Mouse (Mus musculus): Measurements from ENCODE around the gene 4930568D16Rik.

4930568D16Rik gene

DNA sequence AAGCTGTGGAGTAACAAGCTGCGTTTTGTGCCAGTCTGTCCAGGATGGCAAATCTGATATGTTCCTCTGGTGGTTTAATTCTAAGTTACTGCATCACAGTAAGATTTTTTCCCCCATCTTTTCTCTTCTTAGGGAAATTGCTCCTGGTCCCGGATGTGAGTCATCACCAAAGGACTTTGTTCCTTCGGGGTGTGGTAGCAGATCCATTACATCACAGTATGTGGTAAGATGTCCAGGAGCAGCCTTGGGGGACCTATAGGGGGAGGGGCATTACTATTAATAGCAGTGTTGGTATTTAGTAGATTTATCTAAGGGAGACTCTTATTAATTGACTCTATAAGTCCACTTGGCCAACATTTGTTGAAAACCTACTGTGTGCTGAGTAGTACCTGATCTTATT is 24.9 kb downstream of the 4930568D16Rik start:
- no peak for DNase-seq (ENCODE audit: low read depth, low spot score)

DNA sequence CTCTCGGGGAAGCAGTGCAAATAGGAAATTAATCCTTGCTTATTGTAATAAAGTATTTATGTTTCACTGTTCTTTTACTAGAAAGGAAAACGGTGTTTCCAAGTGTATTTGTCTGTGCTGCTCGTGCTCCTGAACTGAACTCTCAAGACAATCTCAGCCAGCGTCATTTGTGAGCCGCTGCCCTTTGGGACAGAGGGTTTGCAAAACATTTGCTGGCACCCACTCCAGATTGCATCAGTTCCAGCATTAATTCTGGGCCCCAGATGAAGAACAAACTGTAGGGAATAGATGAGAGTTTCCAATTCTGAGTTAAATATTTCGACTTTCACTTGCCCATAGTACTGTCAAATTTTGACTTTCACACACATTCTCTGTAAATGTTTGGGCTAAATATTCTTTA is 28.8 kb downstream of the 4930568D16Rik start:
- DNase-seq (ENCODE audit: low read depth, low spot score), result no peak

DNA sequence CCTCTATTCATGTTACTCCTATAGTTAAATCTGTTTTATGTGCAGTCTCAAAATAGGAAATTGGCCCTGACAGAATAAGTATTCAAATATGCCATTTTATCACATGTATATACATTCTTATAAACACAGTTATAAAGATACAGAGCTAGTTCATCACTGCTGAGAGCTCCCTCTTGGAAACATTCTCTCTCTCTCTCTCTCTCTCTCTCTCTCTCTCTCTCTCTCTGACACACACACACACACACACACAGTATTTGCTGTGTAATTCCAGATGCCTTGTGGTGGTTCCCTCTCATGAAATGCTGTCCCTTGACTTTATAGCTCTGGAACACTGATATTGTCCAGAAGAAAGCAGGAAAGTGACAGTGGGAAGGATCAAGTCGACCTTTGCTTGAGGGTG is 29.5 kb downstream of the 4930568D16Rik start:
- DNase-seq (ENCODE audit: low read depth, low spot score), result no peak

DNA sequence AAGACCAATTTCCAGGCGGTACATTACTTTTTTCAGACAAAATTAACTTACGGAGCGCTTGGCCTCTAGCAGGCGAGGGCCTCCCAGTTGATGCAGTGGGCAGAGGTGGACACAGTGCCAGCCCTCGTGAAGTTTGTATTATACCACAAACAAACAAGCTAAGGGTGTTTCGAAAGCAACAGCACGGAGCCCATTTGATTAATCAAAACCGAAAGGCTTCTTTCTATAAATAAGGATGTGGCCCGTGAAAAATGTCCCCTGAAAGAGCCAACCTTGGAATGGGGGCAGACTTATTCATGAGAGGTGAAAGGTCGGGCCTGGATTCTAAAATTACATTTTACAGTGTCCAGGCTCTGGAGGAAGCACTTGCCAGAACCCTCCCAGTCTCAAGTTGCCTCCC is 30.1 kb downstream of the 4930568D16Rik start:
- DNase-seq (ENCODE audit: low read depth, low spot score), result no peak

DNA sequence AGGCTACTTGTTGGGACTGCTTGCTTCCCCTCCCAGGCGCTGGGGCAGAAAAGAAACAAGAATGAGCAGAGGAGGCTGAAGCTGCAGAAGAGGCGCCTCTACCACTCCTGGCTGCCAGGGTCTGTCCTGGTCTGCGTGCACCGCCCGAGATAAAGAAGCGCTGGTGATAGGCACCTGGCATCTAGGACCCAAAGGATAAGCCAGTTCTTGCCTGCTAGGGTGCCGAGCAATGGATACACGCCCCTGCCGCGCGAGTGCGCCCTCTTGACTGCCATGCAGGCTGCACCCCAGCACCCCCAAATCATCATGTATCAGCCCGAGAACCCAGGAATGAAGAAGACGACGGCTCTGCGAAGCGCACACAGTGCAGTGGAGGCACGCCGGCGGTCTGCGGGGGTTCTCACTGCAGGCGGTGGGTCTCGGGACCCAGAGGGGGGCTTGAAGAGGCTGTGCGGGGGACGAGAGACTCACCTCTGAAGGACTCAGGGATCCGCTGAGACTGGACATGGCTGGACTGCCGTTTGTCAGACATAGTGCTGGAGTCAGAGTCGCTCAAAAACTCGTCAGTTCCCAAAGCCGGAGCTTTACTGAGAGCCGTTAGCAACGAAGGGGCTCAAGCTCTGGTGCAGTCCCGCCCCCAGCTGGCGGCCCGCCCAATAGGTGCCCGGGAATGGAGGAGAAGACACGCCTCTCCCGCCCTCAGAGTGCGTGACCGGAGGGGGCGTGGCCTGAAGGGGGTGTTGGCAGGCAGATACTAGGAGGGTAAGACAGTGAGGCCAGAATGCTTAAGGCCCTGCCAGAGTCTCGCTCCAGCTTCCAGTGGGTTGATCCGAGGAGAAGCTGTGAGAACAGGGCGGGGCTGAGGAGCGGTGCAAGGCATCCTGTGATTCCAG is 30.9 kb downstream of the 4930568D16Rik start, which contains the start of gene Stom:
Gene Stom, minus strand, starts transcription at position 589 of the 893 bp plus-strand sequence.
- DNase-seq (ENCODE audit: low read depth, low spot score), result peak; percentile 96

DNA sequence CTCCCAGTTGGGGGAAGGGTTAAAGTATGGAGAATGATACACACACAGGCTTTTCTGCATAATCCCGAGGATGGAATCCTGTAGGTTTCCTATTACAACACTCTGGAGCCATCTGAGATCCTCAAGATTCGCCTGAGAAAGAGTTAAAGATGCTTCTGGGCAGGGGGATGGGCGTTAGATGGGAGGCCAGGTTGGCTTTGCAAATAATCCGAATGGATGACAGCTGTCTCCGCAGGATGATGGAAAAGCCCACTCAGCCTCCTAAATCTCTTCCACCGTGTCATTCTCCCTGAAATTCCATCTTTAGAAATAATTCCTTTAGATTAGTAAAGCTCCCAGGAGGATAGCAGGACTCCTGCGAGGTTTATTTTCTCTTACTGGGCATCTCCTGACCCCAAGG is 31.9 kb downstream of the 4930568D16Rik start:
- no peak for DNase-seq (ENCODE audit: low read depth, low spot score)

DNA sequence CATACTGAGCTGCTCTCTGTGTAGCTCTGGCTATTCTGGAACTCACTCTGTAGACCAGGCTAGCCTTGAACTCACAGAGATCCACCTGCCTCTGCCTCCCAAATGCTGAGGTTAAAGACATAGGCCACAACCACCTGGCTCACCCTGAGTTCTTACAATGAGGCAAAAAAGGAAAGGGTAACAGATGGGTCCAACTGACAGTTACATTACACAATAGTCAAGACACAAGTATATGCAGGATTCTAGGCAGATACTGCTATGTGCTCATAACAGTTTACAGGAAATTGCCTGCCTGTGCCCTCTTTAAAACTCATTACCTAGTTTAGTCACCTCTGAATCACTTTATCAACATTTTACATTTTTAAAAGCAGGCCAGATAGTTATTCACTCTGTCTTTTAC is 33.9 kb downstream of the 4930568D16Rik start:
- no peak for DNase-seq (ENCODE audit: low read depth, low spot score)

DNA sequence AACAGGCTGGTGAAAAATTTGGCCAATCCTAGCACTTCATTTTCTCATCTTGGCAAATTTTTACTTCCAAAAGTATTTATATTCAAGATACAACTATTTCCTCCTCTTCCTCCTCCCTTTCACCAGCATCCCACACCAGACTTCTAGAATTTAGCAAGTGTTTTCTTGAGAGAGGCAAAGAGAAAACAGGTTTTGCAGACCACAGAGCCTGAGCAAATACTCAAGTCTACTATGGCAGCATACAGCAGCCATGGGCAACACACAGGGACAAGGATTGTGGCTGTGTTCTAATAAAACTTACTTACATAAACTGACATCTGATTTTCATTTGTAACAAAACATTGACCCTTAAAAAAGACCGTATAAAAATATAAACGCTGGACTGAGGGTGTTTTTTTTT is 36.3 kb downstream of the 4930568D16Rik start:
- no peak for DNase-seq (ENCODE audit: low read depth, low spot score)

DNA sequence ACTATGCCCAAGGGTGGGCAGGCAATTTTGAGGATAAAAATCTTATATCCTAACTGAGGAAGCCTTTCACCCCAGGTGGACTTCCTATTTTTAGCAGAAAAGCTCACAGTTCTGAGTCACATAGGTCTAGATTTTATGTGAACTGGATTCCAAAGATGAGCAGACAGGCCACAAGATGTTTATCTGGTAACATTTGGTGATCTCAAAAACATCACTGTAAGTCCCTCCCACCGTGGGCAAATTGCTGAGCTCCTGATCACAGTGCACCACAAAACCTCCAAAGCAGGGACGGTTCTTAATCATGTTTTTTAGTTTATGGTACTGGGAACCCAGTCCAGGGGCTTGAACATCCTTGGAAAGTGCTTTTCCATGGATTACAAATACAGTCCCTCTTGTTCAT is 38.5 kb downstream of the 4930568D16Rik start:
- no peak for DNase-seq (ENCODE audit: low read depth, low spot score)

DNA sequence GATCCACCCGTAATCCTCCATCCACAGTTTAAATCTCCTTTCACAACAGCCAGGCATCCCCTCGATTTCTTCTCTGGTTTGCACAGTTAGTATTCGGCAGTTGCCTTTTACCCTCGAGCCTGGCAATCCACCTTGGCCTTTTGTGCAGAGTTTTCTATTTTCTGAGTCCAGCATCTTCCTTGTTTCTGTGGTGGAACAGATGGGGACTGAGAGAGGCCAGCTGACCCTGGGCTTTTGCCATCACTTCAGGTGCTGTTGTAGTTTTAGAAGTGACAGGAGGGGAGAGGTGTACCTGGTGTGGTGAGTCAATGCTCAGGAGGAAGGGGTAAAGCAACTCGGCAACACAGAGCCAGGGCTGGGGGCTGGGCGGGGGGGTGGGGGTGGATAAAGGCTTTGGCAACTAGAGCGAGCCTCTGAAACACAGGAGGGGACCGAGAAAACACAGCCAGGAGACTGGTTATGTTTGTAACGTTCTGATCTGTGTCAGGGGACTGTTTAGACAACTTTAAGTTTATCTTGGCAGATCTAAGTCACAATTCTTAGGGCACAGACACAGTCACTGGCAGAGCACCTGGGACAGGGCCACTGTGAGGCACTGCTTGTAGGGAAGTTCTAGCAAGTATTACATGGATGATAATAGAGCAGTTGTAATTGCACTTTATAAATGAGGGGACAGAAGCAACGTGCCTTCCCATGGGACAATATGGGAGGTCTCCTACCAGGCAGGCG is 39.3 kb downstream of the 4930568D16Rik start:
- no peak for DNase-seq (ENCODE audit: low read depth, low spot score)

DNA sequence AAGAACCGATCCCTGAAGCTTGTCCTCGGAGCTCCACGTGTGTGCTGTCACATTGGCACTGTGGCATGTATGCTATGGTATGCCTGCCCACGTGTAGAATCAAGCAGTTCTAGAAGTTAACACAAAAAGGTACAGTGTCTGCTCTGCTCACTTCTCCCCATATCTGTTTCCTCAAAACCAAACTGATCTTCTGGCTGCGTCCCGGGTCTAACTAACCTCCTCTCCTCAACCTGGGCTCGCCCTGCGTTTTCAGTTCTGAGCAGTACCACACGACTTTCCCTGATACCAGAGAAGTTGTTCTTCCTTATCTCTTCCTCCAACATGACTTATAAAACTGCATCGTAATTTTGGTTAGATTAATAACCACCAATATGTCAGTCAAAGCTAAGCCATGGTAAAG is 39.9 kb downstream of the 4930568D16Rik start:
- DNase-seq (ENCODE audit: low read depth, low spot score), result no peak

DNA sequence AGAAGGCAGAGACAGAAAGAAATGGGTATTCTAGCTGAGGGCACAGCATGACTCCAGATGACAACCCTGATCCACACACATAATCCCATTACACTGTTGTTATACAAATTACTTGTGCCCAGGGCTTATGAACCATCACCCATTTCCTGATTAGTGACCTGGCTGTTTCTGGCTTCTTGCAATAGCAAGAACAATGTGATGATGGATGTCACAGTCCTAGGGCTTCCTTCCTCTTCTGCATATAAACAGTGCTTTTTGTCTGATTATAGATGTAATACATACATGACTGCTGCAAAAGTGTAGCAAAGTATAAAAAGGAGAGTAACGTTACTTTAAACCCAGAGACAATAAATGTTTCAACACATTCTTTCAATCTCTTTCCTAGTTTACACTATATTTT is 40.6 kb downstream of the 4930568D16Rik start:
- DNase-seq (ENCODE audit: low read depth, low spot score), result no peak

DNA sequence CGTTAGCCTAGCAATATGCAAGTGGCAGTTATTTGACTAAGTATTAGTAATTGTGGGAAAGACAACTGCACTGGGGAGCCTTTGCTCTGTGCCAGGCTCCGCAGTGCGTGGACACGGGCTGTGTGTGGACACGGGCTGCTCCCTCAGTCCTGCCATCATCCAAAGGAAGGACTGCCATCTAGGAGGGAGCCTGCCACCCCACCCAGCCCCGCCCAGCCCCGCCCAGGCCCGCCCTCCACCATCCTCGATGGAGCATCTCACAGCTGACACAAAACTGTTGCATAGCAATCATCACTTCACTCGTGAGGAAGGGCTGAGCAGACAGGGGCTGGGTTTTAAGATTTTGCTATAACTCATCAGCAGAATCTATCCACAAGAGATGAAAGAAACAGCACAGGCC is 41.6 kb downstream of the 4930568D16Rik start:
- DNase-seq (ENCODE audit: low read depth, low spot score), result no peak

DNA sequence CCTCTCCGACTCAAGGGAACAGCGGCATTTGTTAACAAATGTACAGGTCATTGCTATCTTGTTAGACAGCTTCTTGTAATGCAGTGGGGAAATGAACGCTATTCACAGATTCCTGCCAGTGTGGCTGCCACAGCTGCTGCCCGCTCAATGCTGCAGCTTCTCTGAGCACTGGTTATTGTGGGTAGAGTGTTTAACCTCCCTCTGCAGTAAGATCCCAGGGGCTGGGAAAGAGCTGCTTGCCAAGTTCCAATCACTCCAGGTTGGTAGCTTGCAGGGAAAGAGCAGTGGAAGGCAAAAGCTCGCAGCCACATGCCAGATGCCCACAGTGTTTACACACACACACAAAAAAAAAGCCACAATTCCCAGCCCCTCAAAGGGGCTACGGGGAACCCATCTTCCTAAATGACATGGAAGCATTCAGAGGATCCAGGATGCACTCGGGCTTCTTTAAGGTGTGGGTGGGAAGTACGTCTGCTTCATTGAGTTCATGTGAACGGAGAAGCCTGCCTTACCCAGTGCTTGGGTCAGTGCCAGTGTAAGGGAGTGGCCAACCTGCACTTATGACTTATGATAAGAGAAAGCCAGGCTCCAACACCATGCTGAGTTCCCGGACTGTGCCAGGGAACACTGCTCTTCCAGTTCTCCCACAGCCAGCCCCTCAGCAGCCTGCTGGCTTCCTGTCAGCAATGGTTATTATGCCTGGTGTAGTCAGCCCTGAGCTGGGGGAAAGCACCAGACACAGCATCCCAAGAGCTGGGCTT is 44.9 kb downstream of the 4930568D16Rik start:
- DNase-seq (ENCODE audit: low read depth, low spot score), result no peak

DNA sequence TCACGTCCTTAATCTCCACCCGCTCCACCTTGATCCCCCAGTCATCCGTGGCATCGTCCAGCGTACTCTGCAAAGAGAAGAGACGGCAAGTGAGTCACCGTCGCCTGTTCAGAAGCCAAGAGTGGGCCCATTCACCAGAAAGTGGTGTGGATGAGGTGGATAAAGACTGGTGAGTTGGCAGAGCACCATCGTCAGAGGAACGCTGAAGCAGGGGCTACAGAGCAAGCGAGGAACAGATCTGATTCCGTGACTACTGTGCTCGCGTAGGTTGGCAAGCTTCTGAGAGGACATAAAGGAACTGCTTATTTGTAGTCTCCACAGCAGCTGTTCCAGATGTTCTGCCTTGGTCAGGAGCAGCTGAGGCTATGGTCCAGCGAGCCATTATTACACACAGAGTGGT is 47.1 kb downstream of the 4930568D16Rik start:
- DNase-seq (ENCODE audit: low read depth, low spot score), result no peak

DNA sequence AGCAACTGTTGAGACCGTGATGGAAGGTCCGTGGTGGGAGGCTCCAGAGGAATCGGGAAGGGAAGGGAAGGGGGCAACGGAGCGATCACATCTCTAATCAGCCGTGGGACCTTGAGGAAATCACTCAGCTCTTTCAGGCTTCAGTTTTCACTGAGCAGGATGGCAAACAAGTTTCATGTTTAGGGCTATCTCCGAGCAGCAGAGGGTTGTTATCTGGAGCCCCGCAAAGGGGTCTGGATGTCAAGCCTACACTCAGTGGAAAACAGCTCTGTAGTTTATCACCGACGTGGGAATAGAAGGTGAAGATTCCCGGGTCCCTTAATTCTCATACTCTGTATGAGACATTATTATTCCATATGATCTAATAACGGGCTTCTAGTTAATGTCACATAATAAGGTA is 49.1 kb downstream of the 4930568D16Rik start:
- no peak for DNase-seq (ENCODE audit: low read depth, low spot score)

DNA sequence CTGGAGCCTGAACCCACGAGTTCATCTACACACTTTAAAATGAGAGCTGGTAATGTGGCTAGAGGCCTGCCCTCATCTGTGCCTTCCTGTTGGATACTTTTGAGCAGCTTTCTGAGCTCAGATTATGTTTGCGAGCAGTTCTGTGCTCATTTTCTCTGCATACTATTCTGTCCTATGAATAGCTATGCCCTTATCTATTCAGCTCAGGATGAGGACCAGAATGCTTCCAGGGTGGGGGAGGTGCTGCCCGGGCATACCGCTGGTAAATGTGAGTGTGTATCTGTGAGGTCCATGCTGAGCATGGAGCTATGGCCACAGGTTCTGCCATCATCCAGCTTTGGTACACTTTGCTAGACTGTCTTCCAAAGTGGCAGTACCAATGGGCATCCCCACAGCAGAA is 49.9 kb downstream of the 4930568D16Rik start:
- no peak for DNase-seq (ENCODE audit: low read depth, low spot score)

DNA sequence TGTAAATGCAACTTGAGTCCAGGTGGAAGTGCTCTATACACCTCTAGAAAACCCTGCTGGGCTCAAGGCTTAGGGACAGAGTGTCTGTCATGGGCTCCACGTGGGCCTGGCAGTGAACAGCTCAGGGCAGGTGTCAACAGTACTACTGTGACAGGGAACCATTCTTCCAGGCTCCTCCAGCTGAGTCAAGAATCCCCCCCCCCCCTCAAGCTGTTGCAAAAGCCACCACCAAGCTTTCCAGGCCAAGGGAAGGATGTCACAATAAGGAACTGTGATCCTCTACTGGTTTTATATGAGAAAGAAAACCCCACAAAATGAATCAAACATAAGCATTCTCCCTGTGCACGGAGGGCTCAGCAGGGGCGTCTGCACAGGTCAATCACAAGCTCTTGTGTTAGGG is 53.2 kb downstream of the 4930568D16Rik start:
- no peak for DNase-seq (ENCODE audit: low read depth, low spot score)

DNA sequence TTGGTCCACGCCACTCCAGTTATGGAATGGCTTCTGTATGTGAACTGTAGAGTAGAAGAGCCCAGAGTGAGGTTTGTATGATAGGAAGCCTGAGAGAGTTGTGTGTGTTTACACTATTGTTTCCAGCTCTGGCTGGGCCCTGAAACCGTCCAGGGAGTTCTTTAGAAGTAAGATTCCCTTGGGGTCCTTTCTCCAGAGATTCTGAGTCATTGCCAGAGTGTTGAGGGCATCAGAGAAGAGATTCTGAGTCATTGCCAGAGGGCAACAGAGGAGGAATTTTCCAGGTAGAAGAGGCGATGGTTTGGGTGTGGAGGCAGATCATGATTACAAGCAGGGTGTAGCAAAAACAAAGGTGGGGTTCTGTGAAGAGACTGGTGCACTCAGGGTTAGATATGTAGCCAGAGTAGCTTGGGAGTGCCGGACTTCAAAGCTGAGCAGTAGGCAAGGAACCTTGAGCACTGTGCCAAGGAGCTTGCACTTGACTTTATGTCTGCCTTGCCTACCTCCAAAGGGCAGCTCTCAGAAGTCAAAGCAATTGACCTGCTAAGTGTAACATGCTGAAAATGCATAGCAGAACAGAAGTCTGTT is 57.5 kb downstream of the 4930568D16Rik start:
- no peak for DNase-seq (ENCODE audit: low read depth, low spot score)

DNA sequence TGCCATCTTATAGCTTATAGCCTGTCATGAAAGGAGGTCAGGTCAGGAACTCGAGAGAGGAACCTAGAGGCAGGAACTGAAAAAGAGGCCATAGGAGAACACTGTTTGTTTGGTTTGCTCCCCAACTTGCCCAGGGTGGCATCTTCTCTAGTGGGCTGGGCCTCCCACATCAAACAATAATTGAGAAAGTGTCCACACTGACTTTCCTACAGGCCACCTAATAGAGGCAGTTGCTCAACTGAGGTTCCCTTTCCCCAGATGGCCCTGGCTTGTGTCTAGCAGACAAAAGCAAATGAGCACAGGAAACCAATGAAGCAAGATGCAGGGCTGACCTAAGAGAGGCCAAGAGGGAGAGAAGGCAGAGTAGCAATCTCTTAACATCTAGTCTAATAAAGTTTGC is 59.4 kb downstream of the 4930568D16Rik start:
- DNase-seq (ENCODE audit: low read depth, low spot score), result no peak

All from WW6 (cell line).